Mouse (Mus musculus): ENCODE data around the gene Cwh43.
"Not testable (repeated sequence)": the region's sequence is repeated elsewhere in the genome, so short reads cannot be mapped to it uniquely, and the experiment has no call there.

Gene Cwh43

GRCm38 (mm10) chr5:73480700-73481099, 74.8 kb downstream of the Cwh43 start, which contains the start of gene Dcun1d4:
Gene Dcun1d4, plus strand, starts transcription at chr5:73481000.
- DNase-seq (ENCODE audit: extremely low spot score), result no peak

- no peak for DNase-seq (ENCODE audit: extremely low spot score)
Measured at GRCm38 (mm10) chr5:73481401-73481800, 75.5 kb downstream of the Cwh43 start.

GRCm38 (mm10) chr5:73482381-73482780, 76.5 kb downstream of the Cwh43 start:
- not testable (repeated sequence) for DNase-seq (ENCODE audit: extremely low spot score)

GRCm38 (mm10) chr5:73484016-73484615, 78.2 kb downstream of the Cwh43 start:
- no peak for DNase-seq (ENCODE audit: extremely low spot score)

- no peak for DNase-seq (ENCODE audit: extremely low spot score)
Measured at GRCm38 (mm10) chr5:73486451-73486850, 80.6 kb downstream of the Cwh43 start.

GRCm38 (mm10) chr5:73489915-73490314, 84.0 kb downstream of the Cwh43 start:
- DNase-seq (ENCODE audit: extremely low spot score), result peak; percentile 63

GRCm38 (mm10) chr5:73490596-73491073, 84.8 kb downstream of the Cwh43 start:
- peak; percentile 99 for DNase-seq (ENCODE audit: extremely low spot score)

GRCm38 (mm10) chr5:73491074-73491836, 85.4 kb downstream of the Cwh43 start:
- peak; percentile 80 for DNase-seq (ENCODE audit: extremely low spot score)

GRCm38 (mm10) chr5:73491837-73492720, 86.2 kb downstream of the Cwh43 start:
- DNase-seq (ENCODE audit: extremely low spot score), result peak; percentile 90

GRCm38 (mm10) chr5:73497401-73497800, 91.5 kb downstream of the Cwh43 start:
- DNase-seq (ENCODE audit: extremely low spot score), result no peak

- DNase-seq (ENCODE audit: extremely low spot score), result no peak
Measured at GRCm38 (mm10) chr5:73498559-73498958, 92.7 kb downstream of the Cwh43 start.

GRCm38 (mm10) chr5:73500867-73501440, 95.1 kb downstream of the Cwh43 start:
- no peak for DNase-seq (ENCODE audit: extremely low spot score)

- DNase-seq (ENCODE audit: extremely low spot score), result no peak
Measured at GRCm38 (mm10) chr5:73502422-73502821, 96.5 kb downstream of the Cwh43 start.

Data from embryo, embryonic 9.5 days (tissue).